ENCODE assay signal across 8 mouse cellular contexts in genomic region chr19:59260718-59261442, GRCm38 (mm10). TPM values are rescaled to one million over a fixed set of nuclear protein-coding genes. Genes with fewer than 3 reads are reported as not detected.
DNase-seq lines count a peak whose midpoint lies in the region; ATAC-seq lines count a peak whose summit lies in the region.

Gene Slc18a2 (plus strand): TSS chr19:59260896.

- no peaks in the 10 kb centered on the region for H3K9me3 ChIP-seq in embryonic facial prominence, embryonic 11.5 days (replicated peaks; ENCODE audit: control insufficient read depth, low read length)
- no peaks in the 10 kb centered on the region for H3K9me3 ChIP-seq in hindbrain, embryonic 16.5 days (ENCODE audit: control insufficient read depth, low read length)
- no peaks in the 10 kb centered on the region; the same call in 1 of the 2 replicates for H3K9me3 ChIP-seq in midbrain, embryonic 10.5 days (replicated peaks)

- H3K4me3 ChIP-seq in embryonic facial prominence, embryonic 11.5 days (ENCODE audit: low read depth, low read length), result peak within 1 kb of the TSS; percentile 39
- peak within 1 kb of the TSS; percentile 45 for H3K4me3 ChIP-seq in hindbrain, embryonic 16.5 days (ENCODE audit: low read length)
- peak within 1 kb of the TSS; percentile 61 for H3K4me3 ChIP-seq in midbrain, embryonic 10.5 days

- peaks cover 4% of the 10 kb centered on the region for H3K27me3 ChIP-seq in embryonic facial prominence, embryonic 11.5 days (ENCODE audit: control insufficient read depth, insufficient read depth, low read length)
- H3K27me3 ChIP-seq in hindbrain, embryonic 16.5 days (replicated peaks; ENCODE audit: control insufficient read depth, insufficient read depth, low read length), result peaks cover 5% of the 10 kb centered on the region
- peaks cover 71% of the 10 kb centered on the region for H3K27me3 ChIP-seq in midbrain, embryonic 10.5 days (ENCODE audit: low read depth, poor library complexity, severe bottlenecking)

- peak within 1 kb of the TSS; percentile 93 for H3K4me2 ChIP-seq in embryonic facial prominence, embryonic 11.5 days (ENCODE audit: low read depth, low read length)
- H3K4me2 ChIP-seq in hindbrain, embryonic 16.5 days (ENCODE audit: low read length), result peak within 1 kb of the TSS; percentile 81

- peak; percentile 67 for DNase-seq in ovary, postnatal 36 days (ENCODE audit: low spot score)
- DNase-seq in ovary, postnatal 10 days (ENCODE audit: low spot score), result no peak
- peak; percentile 78 for DNase-seq in embryonic facial prominence, embryonic 11.5 days (ENCODE audit: low spot score)
- peak; percentile 62 for DNase-seq in midbrain, embryonic 10.5 days (ENCODE audit: low spot score)
- DNase-seq in thymus, postnatal 36 days, result peak; percentile 55 to 71
- DNase-seq in cerebellum, postnatal 25 days, result no peak
- DNase-seq in frontal cortex, postnatal 14 days (ENCODE audit: low spot score in 2 of 2), result no peak

- ATAC-seq in embryonic facial prominence, embryonic 11.5 days (replicated peaks; ENCODE audit: insufficient number of reproducible peaks, low FRiP score, low TSS enrichment, low read depth), result peak; percentile 85
- ATAC-seq in hindbrain, embryonic 16.5 days, result peak; percentile 81

- peak within 1 kb of the TSS; percentile 19 for H3K9ac ChIP-seq in embryonic facial prominence, embryonic 11.5 days (replicated peaks; ENCODE audit: low read length)
- H3K9ac ChIP-seq in hindbrain, embryonic 16.5 days (ENCODE audit: low read depth, low read length), result peak within 1 kb of the TSS; percentile 64

- H3K27ac ChIP-seq in embryonic facial prominence, embryonic 11.5 days (replicated peaks; ENCODE audit: low read depth, low read length), result no peak within 1 kb of the TSS
- H3K27ac ChIP-seq in hindbrain, embryonic 16.5 days (ENCODE audit: low read depth, low read length), result no peak within 1 kb of the TSS
- H3K27ac ChIP-seq in midbrain, embryonic 10.5 days (replicated peaks), result peak within 1 kb of the TSS; percentile 72

- WGBS in embryonic facial prominence, embryonic 11.5 days, result under 1% methylated on average over 55 of the region's 55 CpGs
- WGBS in hindbrain, embryonic 16.5 days, result under 1% methylated on average over 53 of the region's 55 CpGs
- WGBS in midbrain, embryonic 10.5 days, result 1% methylated on average over 55 of the region's 55 CpGs

- peaks cover 2% of the 10 kb centered on the region; the same call in 1 of the 2 replicates for H3K4me1 ChIP-seq in embryonic facial prominence, embryonic 11.5 days (ENCODE audit: control insufficient read depth, insufficient read depth, low read length)
- peaks cover 8% of the 10 kb centered on the region for H3K4me1 ChIP-seq in hindbrain, embryonic 16.5 days (ENCODE audit: control insufficient read depth, insufficient read depth, low read depth, low read length)
- H3K4me1 ChIP-seq in midbrain, embryonic 10.5 days, result peaks cover 38% of the 10 kb centered on the region

- no peaks in the 10 kb centered on the region for H3K36me3 ChIP-seq in embryonic facial prominence, embryonic 11.5 days (replicated peaks; ENCODE audit: control insufficient read depth, insufficient read depth, low read depth, low read length)
- no peaks in the 10 kb centered on the region for H3K36me3 ChIP-seq in hindbrain, embryonic 16.5 days (ENCODE audit: control insufficient read depth, insufficient read depth, low read length)
- no peaks in the 10 kb centered on the region for H3K36me3 ChIP-seq in midbrain, embryonic 10.5 days

RNA-seq across cellular contexts. Expression of gene Slc18a2, which starts in this region (rescaled TPM):
- polyA plus RNA-seq in embryonic facial prominence, embryonic 11.5 days (2014; fragmentation: Nextera tagmentation; extraction: Ambion mirVana), result 11.9 and 14.0 TPM in 2 replicates
- polyA plus RNA-seq in hindbrain, embryonic 16.5 days (2015; fragmentation: Nextera tagmentation; extraction: Ambion mirVana), result 18.1 and 20.3 TPM in 2 replicates
- 12.4 and 15.4 TPM in 2 replicates for polyA plus RNA-seq in midbrain, embryonic 10.5 days (2016; fragmentation: Nextera tagmentation; extraction: Ambion mirVana)

Comparison
In these comparisons a context has a peak if more than half of its experiments do, and no peak if none do; other contexts are left out.
1. DNase-seq: peak in ovary, postnatal 36 days (single experiment), embryonic facial prominence, embryonic 11.5 days (single experiment), midbrain, embryonic 10.5 days (single experiment) and thymus, postnatal 36 days (2 of 2); none in ovary, postnatal 10 days (single experiment), cerebellum, postnatal 25 days (0 of 2) and frontal cortex, postnatal 14 days (0 of 2).
2. Peak in every context shown above with its lines, with median percentiles within 50 percentile points of each other: H3K4me3 ChIP-seq.